Mouse (Mus musculus) lung, postnatal 0 days (tissue): Measurements from ENCODE around the gene Wasf2.

Experiments
- CTCF ChIP-seq: IDR thresholded peaks from 2 replicates; pipeline ENCODE4 v1.5.1; 2016; ENCODE audit warnings: antibody characterized with exemption, mild to moderate bottlenecking
- EP300 ChIP-seq: IDR thresholded peaks from 2 replicates; pipeline ENCODE4 v1.6.1; 2016; ENCODE audit warnings: antibody characterized with exemption, mild to moderate bottlenecking, control low read depth

- TF ChIP-seq CTCF: no peak
- no peak for TF ChIP-seq EP300
Measured at GRCm38 (mm10) chr4:133094255-133094654, 36.0 kb upstream of the Wasf2 start.
